Mouse (Mus musculus) cerebellum, postnatal 36 days (tissue): ENCODE results near the gene Cpxm1.

Experiments used
- DNase-seq, 2 experiments: peaks; one replicate each; pipeline ENCODE4 v3.0.0; 2021 to 2022; ENCODE audit warnings: mixed read lengths in 2 of 2

The Cpxm1 gene

GRCm38 (mm10) chr2:130397186-130397985 is at the start of gene Cpxm1:
Gene Cpxm1, minus strand, starts transcription at chr2:130397574.
- no peak for DNase-seq

DNA sequence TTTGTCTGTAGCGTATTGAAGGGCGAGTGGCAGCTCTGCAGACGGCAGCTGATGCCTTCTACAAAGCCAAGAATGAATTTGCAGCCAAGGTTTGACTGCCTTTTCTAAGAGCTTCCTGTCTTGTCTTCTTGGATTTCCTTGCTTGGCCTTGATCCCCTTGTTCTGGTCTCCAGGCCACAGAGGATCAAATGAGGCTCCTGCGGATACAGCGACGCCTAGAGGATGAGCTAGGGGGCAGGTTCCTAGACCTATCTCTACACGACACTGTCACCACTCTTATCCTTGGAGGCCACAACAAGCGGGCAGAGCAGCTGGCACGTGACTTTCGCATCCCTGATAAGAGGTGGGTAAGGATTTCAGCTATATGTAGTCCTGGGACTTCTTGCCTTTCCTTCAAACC is 44.8 kb upstream of the Cpxm1 start:
- no peak for DNase-seq

DNA sequence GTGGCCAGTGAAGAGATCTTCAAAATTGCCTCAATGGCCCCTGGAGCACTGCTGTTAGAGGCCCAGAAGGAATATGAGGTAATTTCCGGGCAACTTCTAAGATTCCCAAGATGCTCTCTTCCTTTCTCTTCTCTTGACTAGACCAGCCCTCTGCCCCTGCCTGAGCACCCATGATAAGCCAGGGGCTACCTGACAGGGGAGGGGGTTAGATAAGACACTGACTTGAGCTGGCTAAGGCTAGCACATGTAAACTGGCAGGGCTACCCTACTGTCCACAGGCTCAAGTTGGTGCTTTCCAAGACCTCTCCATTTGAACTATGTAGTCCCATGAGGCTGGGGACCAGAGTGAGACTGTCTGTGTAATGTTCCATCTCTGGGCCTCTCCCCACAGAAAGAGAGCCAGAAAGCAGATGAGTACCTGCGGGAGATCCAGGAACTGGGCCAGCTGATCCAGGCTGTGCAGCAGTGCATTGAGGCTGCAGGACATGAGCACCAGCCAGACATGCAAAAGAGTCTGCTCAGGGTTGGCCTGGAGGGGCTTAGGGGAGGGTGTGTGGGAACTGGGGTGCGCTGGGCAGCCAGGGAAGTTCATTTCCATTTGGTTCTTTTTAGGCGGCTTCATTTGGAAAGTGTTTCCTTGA is 42.6 kb upstream of the Cpxm1 start:
- no peak for DNase-seq

GRCm38 (mm10) chr2:130438861-130439260 is 41.5 kb upstream of the Cpxm1 start:
- DNase-seq, result no peak

DNA sequence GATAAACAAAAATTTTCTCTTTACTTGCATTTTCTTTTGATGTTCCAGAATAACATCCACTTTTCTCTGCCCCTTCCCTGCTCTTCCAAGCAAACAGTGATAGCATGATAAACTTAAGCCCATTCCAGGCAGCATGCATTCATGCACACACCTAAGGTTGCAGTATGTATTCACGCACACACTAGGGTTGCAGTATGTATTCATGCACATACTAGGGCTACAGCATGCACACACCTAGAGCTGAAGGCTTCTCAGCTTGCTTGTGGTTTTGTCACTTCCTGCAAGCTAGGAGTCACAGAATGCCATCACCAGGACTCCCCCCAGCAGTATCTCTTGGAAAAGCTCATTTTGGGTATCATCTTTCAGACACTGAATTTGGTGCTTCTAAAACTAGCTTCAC is 39.4 kb upstream of the Cpxm1 start:
- DNase-seq, result no peak

GRCm38 (mm10) chr2:130433152-130433551 is 35.8 kb upstream of the Cpxm1 start:
- peak in 1 of 2 experiments; percentile 53 for DNase-seq

DNA sequence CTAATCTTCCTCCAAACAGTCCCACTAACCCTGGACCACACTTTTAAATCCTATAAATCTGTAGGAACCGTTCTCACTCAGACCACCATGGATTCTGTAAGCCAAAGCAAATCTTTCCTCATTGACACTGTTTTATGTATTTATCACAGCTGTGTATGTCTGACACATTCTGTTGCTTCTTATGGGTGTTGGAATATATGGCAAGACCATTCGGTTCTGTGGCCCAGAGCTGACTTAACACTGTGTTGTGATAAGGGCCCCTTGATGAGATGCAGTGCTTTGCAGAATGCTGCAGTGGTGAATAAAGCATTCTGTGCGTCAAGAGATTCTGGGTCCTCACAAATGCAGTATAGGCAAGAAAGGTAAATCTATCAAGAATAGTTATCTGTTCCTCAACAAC is 34.8 kb upstream of the Cpxm1 start:
- DNase-seq, result no peak

DNA sequence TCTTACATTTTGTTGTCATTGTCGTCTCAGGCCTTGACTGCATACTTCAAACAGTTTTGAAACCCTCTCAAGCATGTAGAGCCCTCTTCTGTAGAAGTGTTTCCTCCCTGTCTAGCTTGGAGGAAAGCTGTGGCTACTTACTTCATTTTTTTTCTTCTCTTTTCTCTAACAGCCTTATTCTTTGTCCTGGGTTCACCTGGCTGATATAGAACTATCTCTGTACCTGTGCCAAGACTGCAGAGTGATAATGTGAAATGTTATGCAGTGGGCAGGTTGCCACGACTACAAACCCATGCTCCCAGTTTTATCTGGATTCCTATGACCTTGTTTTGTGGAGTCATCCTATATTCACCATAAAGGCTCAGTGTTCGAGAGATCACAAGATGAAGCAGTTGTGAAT is 33.1 kb upstream of the Cpxm1 start:
- no peak for DNase-seq

- no peak for DNase-seq
Measured at GRCm38 (mm10) chr2:130429851-130430250, 32.5 kb upstream of the Cpxm1 start.

DNA sequence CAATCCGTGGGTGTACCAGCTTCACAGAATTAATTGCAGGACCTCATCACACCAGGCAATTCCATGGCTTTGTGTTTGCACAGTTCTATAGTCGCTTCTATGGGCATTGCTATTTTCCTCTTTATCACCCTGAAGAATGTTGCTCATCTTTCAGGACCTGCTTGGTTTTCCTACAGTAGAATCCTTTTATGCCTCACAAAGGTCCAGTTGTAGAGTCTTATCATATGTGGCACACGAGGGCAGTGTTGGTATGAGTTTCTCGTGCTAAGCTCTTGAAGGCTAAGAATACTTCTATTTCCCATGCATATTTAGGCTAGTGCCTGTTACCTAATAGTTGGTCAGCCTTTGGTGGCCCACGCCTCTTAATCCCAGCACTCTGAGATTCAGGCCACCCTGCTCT is 27.7 kb upstream of the Cpxm1 start:
- peak in 1 of 2 experiments; percentile 20 for DNase-seq

GRCm38 (mm10) chr2:130424126-130424853 is 26.9 kb upstream of the Cpxm1 start, which contains the start of the genes Vps16 and Pced1a:
Gene Vps16, plus strand, starts transcription at chr2:130424339.
Gene Pced1a, minus strand, starts transcription at chr2:130424701.
- peak; percentile 92 to 93 for DNase-seq

GRCm38 (mm10) chr2:130423397-130424125 is 26.2 kb upstream of the Cpxm1 start:
- DNase-seq, result peak; percentile 81 to 82

- peak in 1 of 2 experiments; percentile 16 for DNase-seq
Measured at GRCm38 (mm10) chr2:130421781-130422620, 24.6 kb upstream of the Cpxm1 start.

DNA sequence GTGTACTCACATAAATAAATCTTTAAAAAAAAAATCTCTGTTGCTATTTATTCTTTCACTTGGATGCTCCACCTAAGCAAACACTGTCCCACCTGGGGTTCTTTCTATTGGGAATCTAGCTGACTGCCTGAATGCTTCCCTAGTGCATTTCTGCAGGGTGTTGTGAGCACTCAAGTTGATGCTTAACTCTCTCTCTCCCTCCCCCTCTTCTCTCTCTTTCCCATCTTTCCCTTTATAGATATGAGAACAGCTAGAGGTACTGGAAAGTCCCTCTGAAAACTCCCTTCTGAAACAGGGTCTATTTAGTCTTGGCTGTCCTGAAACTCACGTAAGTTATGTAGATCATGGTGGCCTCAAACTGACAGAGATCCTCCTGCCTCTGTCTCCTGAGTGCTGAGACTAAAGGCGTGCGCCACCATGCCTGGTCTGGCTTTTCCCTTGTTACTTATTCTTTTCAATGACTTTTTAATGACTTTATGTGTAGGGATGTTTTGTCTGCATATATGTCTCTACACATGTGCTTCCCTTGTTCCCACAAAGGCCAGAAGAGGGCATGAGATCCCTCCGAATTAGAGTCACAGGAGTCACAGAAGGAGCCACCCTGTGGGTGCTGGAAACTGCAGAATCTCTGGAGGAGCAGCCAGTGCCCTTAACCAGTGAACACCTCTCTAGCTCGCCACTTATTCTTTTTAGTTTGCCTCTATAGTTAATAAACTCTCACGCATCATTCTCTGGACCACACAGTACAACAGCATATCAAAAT is 16.9 kb upstream of the Cpxm1 start:
- no peak for DNase-seq

DNA sequence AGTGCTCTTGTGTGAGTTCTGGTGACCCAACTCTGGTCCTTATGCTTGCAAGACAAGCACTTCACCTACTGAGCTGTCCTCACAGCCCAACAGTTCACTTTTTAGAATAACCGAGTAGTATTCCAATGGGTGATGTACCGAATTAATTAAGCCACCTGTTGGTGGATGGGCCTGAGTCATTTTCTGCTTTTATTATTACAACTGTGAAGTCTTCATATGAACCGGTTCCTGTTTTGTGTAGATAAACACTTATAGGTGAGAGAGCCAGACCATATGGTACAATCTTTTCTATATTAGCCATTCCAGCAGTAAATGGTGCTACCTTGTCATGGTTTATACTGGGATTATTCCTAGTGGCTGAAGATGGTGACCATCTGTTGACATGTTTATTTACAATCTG is 15.4 kb upstream of the Cpxm1 start:
- DNase-seq, result no peak

GRCm38 (mm10) chr2:130411558-130412495 is 14.5 kb upstream of the Cpxm1 start:
- DNase-seq, result peak; percentile 83 to 86

GRCm38 (mm10) chr2:130408194-130408593 is 10.8 kb upstream of the Cpxm1 start:
- DNase-seq, result no peak

DNA sequence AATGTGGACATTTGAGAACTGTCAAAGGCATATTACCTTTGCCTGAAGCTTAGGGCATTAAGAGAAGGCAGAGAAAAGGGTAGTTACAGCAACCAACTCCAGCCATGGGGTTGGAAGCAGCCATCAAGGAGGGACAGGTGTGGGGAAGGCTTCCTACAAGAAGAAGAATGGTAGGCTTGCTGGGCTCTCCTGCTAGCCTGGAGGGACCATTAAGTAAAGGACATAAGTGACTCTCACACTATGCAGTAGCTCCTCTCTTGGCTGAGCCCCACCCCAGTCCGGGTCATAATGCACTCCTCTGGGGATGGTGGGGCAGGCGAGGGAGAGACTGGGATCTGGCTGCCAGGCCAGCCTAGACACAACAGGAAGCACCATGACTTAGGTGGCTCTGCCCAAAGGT is 8.8 kb upstream of the Cpxm1 start, which contains the start of gene Tmem239:
TSS of gene Tmem239 (plus strand) at position 301 of the 400 bp plus-strand sequence.
- DNase-seq, result no peak

DNA sequence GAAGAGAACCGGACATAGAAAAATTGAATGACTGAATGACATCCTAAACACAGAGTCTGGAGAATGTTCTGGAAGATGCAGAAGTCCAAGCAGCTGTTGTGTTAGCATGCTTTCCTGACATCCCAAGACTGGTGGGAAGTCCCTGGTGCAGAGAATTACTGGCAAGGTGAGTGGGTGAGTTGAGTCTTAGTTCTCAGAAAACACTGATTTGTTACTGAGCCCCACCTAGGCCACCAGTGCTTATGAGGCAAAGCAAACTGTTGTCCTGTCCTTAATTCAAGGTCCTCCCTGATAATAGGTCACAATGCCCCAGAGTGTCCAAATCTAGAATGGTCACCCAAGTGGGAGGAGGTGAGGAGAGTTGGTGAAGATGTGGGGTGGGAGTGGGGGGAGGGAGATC is 7.6 kb upstream of the Cpxm1 start, which contains the start of the genes Gm28372 and 1700020A23Rik:
TSS of gene Gm28372 (plus strand) at position 301 of the 400 bp plus-strand sequence.
TSS of gene 1700020A23Rik (plus strand) at position 321 of the 400 bp plus-strand sequence.
- DNase-seq, result no peak
